Mouse (Mus musculus): ENCODE data around the gene Cpb1. TPM values are rescaled to one million over a fixed set of nuclear protein-coding genes. Genes with fewer than 3 reads are reported as not detected.

The Cpb1 gene
- total RNA-seq (2021), result not detected
- long read RNA-seq, experiment 1, result 0 reads
- long read RNA-seq, experiment 2, result 0 reads

GRCm38 (mm10) chr3:20275633-20276032 lies at the start of gene Cpb1:
TSS of gene Cpb1 (minus strand) at chr3:20275733.
- no peak for DNase-seq (ENCODE audit: low spot score in 2 of 2)

- DNase-seq (ENCODE audit: low spot score in 2 of 2), result no peak
Measured at GRCm38 (mm10) chr3:20317233-20317632, 41.7 kb upstream of the Cpb1 start.

GRCm38 (mm10) chr3:20309142-20309541 lies 33.6 kb upstream of the Cpb1 start:
- no peak for DNase-seq (ENCODE audit: low spot score in 2 of 2)

GRCm38 (mm10) chr3:20307256-20307655 lies 31.7 kb upstream of the Cpb1 start:
- DNase-seq (ENCODE audit: low spot score in 2 of 2), result no peak

GRCm38 (mm10) chr3:20304758-20305352 lies 29.3 kb upstream of the Cpb1 start:
- DNase-seq (ENCODE audit: low spot score in 2 of 2), result peak; percentile 4 to 24

- no peak for DNase-seq (ENCODE audit: low spot score in 2 of 2)
Measured at GRCm38 (mm10) chr3:20295546-20295945, 20.0 kb upstream of the Cpb1 start.

- DNase-seq (ENCODE audit: low spot score in 2 of 2), result no peak
Measured at GRCm38 (mm10) chr3:20294542-20295348, 19.2 kb upstream of the Cpb1 start.

- no peak for DNase-seq (ENCODE audit: low spot score in 2 of 2)
Measured at GRCm38 (mm10) chr3:20291370-20291769, 15.8 kb upstream of the Cpb1 start.

GRCm38 (mm10) chr3:20288761-20289160 lies 13.2 kb upstream of the Cpb1 start:
- DNase-seq (ENCODE audit: low spot score in 2 of 2), result no peak

GRCm38 (mm10) chr3:20281796-20282195 lies 6.3 kb upstream of the Cpb1 start:
- no peak for DNase-seq (ENCODE audit: low spot score in 2 of 2)

GRCm38 (mm10) chr3:20254566-20255479 lies 20.7 kb downstream of the Cpb1 start:
- no peak for DNase-seq (ENCODE audit: low spot score in 2 of 2)

- DNase-seq (ENCODE audit: low spot score in 2 of 2), result no peak
Measured at GRCm38 (mm10) chr3:20243913-20244312, 31.6 kb downstream of the Cpb1 start.

GRCm38 (mm10) chr3:20242050-20242449 lies 33.5 kb downstream of the Cpb1 start, which contains the start of gene Cpa3:
TSS of gene Cpa3 (minus strand) at chr3:20242181.
- no peak for DNase-seq (ENCODE audit: low spot score in 2 of 2)

- no peak for DNase-seq (ENCODE audit: low spot score in 2 of 2)
Measured at GRCm38 (mm10) chr3:20239741-20240140, 35.8 kb downstream of the Cpb1 start.

GRCm38 (mm10) chr3:20236965-20237364 lies 38.6 kb downstream of the Cpb1 start:
- DNase-seq (ENCODE audit: low spot score in 2 of 2), result no peak

- DNase-seq (ENCODE audit: low spot score in 2 of 2), result no peak
Measured at GRCm38 (mm10) chr3:20229027-20229426, 46.5 kb downstream of the Cpb1 start.

- DNase-seq (ENCODE audit: low spot score in 2 of 2), result no peak
Measured at GRCm38 (mm10) chr3:20225429-20225828, 50.1 kb downstream of the Cpb1 start.

- DNase-seq (ENCODE audit: low spot score in 2 of 2), result no peak
Measured at GRCm38 (mm10) chr3:20222926-20223698, 52.4 kb downstream of the Cpb1 start.

- no peak for DNase-seq (ENCODE audit: low spot score in 2 of 2)
Measured at GRCm38 (mm10) chr3:20222136-20222535, 53.4 kb downstream of the Cpb1 start.

GRCm38 (mm10) chr3:20198869-20199268 lies 76.7 kb downstream of the Cpb1 start:
- DNase-seq (ENCODE audit: low spot score in 2 of 2), result peak; percentile 52 to 68
